Mouse (Mus musculus): Measurements from ENCODE around the gene Cd68. TPM values are rescaled to one million over a fixed set of nuclear protein-coding genes. Genes with fewer than 3 reads are reported as not detected.

Cd68 gene
- total and polyA plus RNA-seq, 3 experiments: 82.2 to 343 (median 122) TPM

GRCm38 (mm10) chr11:69670786-69671725 lies 5.1 kb upstream of the Cd68 start (continued):
- TF ChIP-seq IRF4 (IDR thresholded peaks at IDR 0.05; ENCODE audit: low read depth, low read length) (peak; percentile 92), TBP (conservative IDR thresholded peaks at IDR 0.05; ENCODE audit: low read depth, low read length) (no peak), POLR2A (IDR thresholded peaks at IDR 0.05; ENCODE audit: low read depth, low read length) (peak; percentile 75), POLR2AphosphoS2 (IDR thresholded peaks at IDR 0.05; ENCODE audit: low read depth, low read length) (no peak; the same call in 1 of the 2 replicates), ZMIZ1 (IDR thresholded peaks at IDR 0.05; ENCODE audit: low read depth, low read length) (peak; percentile 78), JUN (IDR thresholded peaks at IDR 0.05; ENCODE audit: insufficient read depth, low read depth, low read length) (no peak), RAD21 (IDR thresholded peaks at IDR 0.05; ENCODE audit: low read depth, low read length) (no peak), BHLHE40 (IDR thresholded peaks at IDR 0.05; ENCODE audit: low read depth, low read length) (peak; percentile 66; the same call in 1 of the 2 replicates)

GRCm38 (mm10) chr11:69666665-69667005 lies 682 bp upstream of the Cd68 start:
- in situ Hi-C loops (cut with MboI; ENCODE audit: low pct_ligation_motif_present, low pct_unique_long_range_greater_than_20kb, low sequenced_read_pairs): no loop called here
- peaks cover 49 to 64% of the 10 kb centered on the region in 2 experiments for H3K36me3 ChIP-seq (replicated peaks in 1 of 2; ENCODE audit: control insufficient read depth in 1 of 2, insufficient read depth in 1 of 2, low read length in 1 of 2)

DNA sequence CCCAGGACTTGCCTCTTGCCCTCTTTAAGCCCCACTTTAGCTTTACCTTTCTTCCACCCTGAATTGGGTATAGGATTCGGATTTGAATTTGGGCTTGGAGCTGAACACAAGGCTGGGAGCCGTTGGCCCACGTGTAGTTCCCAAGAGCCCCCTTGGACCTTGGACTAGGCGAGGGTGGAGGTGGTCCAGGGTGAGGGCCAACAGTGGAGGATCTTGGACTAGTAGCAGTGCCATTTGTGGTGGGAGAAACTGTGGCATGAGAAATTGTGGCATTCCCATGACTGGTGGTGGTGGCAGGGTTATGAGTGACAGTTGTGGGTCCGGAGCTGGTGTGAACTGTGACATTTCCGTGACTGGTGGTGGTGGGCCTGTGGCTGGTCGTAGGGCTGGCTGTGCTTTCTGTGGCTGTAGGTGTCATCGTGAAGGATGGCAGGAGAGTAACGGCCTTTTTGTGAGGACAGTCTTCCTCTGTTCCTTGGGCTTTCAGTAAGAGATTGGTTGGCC lies 444 bp downstream of the Cd68 start:
- Histone ChIP-seq H3K27ac (ENCODE audit: insufficient read depth, low read depth) (peak overlapping the region; percentile 95), H3K4me3 (replicated peaks in 1 of 3; ENCODE audit: low read depth in 2 of 3, low read length in 2 of 3, poor library complexity in 1 of 3) (peak overlapping the region; percentile 42 to 70 (median 66)), H3K36me3 (replicated peaks in 1 of 2; ENCODE audit: control insufficient read depth in 1 of 2, insufficient read depth in 1 of 2, low read length in 1 of 2) (peaks cover 44 to 55% of the 10 kb centered on the region in 2 experiments), H3K4me1 (ENCODE audit: control insufficient read depth in 1 of 2, insufficient read depth in 2 of 2) (peaks cover 25 to 74% of the 10 kb centered on the region in 2 experiments), H3K27me3 (replicated peaks) (no peaks in the 10 kb centered on the region), H3K9ac (ENCODE audit: insufficient read depth, low read depth) (0 out of 2 replicates have a peak overlapping the region, but pooled peaks have one; percentile 6), H3K9me3 (replicated peaks; ENCODE audit: low read length) (no peaks in the 10 kb centered on the region), H3K79me2 (replicated peaks; ENCODE audit: control insufficient read depth, extremely low read depth, insufficient read depth, poor library complexity, severe bottlenecking) (peaks cover 50% of the 10 kb centered on the region), H3K4me2 (ENCODE audit: insufficient read depth, low read depth, poor library complexity, severe bottlenecking) (0 out of 2 replicates have a peak overlapping the region, but pooled peaks have one; percentile 65)
- TF ChIP-seq NRF1 (IDR thresholded peaks at IDR 0.05; ENCODE audit: low read depth, low read length): no peak
- TF ChIP-seq KAT2A (IDR thresholded peaks at IDR 0.05; ENCODE audit: insufficient replicate concordance, low read length): no peak
- TF ChIP-seq E2F4 (IDR thresholded peaks at IDR 0.05; ENCODE audit: insufficient replicate concordance, low read depth, low read length): no peak
- 0 out of 2 replicates have a peak, but pooled peaks have one; percentile 55 for TF ChIP-seq CHD1 (IDR thresholded peaks at IDR 0.05; ENCODE audit: low read depth, low read length)
- TF ChIP-seq USF2 (conservative IDR thresholded peaks at IDR 0.05; ENCODE audit: low read depth, low read length): no peak
- TF ChIP-seq ZC3H11A (IDR thresholded peaks at IDR 0.05; ENCODE audit: low read depth, low read length): no peak
- TF ChIP-seq SIN3A (IDR thresholded peaks at IDR 0.05; ENCODE audit: low read length): no peak
- TF ChIP-seq EP300 (IDR thresholded peaks at IDR 0.05; ENCODE audit: low read length): no peak
- no peak for TF ChIP-seq MEF2A (IDR thresholded peaks at IDR 0.05; ENCODE audit: borderline replicate concordance, low read depth, low read length)
- TF ChIP-seq BHLHE40 (IDR thresholded peaks at IDR 0.05; ENCODE audit: low read depth, low read length): no peak
- no peak for TF ChIP-seq ELF1 (IDR thresholded peaks at IDR 0.05; ENCODE audit: low read depth, low read length)
- no peak; the same call in 1 of the 2 replicates for TF ChIP-seq CHD2 (IDR thresholded peaks at IDR 0.05; ENCODE audit: low read length)
- no peak for TF ChIP-seq MXI1 (IDR thresholded peaks at IDR 0.05; ENCODE audit: low read depth, low read length)
- TF ChIP-seq JUN (IDR thresholded peaks at IDR 0.05; ENCODE audit: insufficient read depth, low read depth, low read length): no peak
- TF ChIP-seq PAX5 (IDR thresholded peaks at IDR 0.05; ENCODE audit: low read length): no peak
- TF ChIP-seq NELFE (IDR thresholded peaks at IDR 0.05; ENCODE audit: low read depth, low read length): 0 out of 2 replicates have a peak, but pooled peaks have one; percentile 25
- TF ChIP-seq TBP (conservative IDR thresholded peaks at IDR 0.05; ENCODE audit: low read depth, low read length): no peak
- no peak; the same call in 1 of the 2 replicates for TF ChIP-seq MAX (IDR thresholded peaks at IDR 0.05; ENCODE audit: low read length)
- dilution Hi-C loops (cut with MboI; ENCODE audit: extremely low pct_ligation_motif_present, extremely low pct_unique_long_range_greater_than_20kb, low sequenced_read_pairs): no loop called here
- DNase-seq (ENCODE audit: extremely low read depth): no peak
- in situ Hi-C loops (cut with MboI; ENCODE audit: low pct_ligation_motif_present, low pct_unique_long_range_greater_than_20kb, low sequenced_read_pairs): no loop called here

More at GRCm38 (mm10) chr11:69666665-69667005, 682 bp upstream of the Cd68 start:
- DNase-seq (ENCODE audit: extremely low read depth): no peak
- dilution Hi-C loops (cut with MboI; ENCODE audit: extremely low pct_ligation_motif_present, extremely low pct_unique_long_range_greater_than_20kb, low sequenced_read_pairs): no loop called here
- Histone ChIP-seq H3K79me2 (replicated peaks; ENCODE audit: control insufficient read depth, extremely low read depth, insufficient read depth, poor library complexity, severe bottlenecking) (peaks cover 50% of the 10 kb centered on the region), H3K27me3 (replicated peaks) (no peaks in the 10 kb centered on the region), H3K4me2 (ENCODE audit: insufficient read depth, low read depth, poor library complexity, severe bottlenecking) (0 out of 2 replicates have a peak overlapping the region, but pooled peaks have one; percentile 18), H3K9ac (ENCODE audit: insufficient read depth, low read depth) (no peak overlapping the region), H3K9me3 (replicated peaks; ENCODE audit: low read length) (no peaks in the 10 kb centered on the region), H3K4me1 (ENCODE audit: control insufficient read depth in 1 of 2, insufficient read depth in 2 of 2) (peaks cover 25 to 69% of the 10 kb centered on the region in 2 experiments), H3K27ac (ENCODE audit: insufficient read depth, low read depth) (peak overlapping the region; percentile 55; the same call in 1 of the 2 replicates), H3K4me3 (replicated peaks in 1 of 3; ENCODE audit: low read depth in 2 of 3, low read length in 2 of 3, poor library complexity in 1 of 3) (no peak overlapping the region)
- TF ChIP-seq JUND (conservative IDR thresholded peaks at IDR 0.05; ENCODE audit: low read depth, low read length) (no peak), CHD1 (IDR thresholded peaks at IDR 0.05; ENCODE audit: low read depth, low read length) (peak; percentile 3; the same call in 1 of the 2 replicates)

Measured in CH12.LX (cell line).